Mouse (Mus musculus) natural killer cell, adult 2 months (primary cell): Measurements from ENCODE around the gene Cldn9.

Source experiments
- DNase-seq, 2 experiments: peaks; one replicate each; pipeline ENCODE4 v3.0.0; 2022; ENCODE audit warnings: low spot score in 2 of 2

The Cldn9 gene

DNA sequence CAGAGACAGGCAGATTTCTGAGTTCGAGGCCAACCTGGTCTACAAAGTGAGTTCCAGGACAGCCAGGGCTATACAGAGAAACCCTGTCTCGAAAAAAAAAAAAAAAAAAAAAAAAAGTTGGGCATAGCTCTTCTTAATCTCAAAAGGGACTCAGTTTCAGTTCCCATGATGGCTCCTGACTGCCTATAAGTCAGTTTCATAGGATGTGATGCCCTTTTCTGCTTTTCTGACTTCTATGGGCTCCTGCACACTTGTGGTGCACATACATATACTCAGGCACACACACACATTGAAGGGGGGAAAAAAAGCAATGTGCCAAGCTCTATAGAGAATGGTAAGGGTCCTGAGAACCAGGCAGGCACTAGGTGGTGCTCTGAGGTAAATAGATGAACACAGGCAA, 30.5 kb downstream of the Cldn9 start:
- no peak for DNase-seq

DNA sequence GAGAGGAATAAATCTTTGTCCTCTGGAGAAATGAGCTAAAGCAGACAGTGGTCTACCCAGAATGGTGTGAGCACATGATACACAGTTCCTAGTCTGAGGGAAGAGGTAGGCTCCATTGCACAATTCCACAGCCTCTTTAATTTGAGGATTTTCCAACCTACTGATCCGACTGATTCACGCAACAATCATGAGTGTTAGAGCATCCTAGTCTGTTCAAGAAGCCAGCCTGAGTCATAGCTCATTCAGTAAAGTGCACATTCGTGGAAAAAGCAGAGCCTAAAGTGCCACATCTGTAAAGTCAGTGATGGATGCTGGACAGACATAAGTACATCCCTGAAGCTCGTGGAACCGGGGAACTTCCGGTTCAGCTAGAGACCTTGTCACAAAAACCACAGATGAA, 32.5 kb downstream of the Cldn9 start:
- DNase-seq = no peak

DNA sequence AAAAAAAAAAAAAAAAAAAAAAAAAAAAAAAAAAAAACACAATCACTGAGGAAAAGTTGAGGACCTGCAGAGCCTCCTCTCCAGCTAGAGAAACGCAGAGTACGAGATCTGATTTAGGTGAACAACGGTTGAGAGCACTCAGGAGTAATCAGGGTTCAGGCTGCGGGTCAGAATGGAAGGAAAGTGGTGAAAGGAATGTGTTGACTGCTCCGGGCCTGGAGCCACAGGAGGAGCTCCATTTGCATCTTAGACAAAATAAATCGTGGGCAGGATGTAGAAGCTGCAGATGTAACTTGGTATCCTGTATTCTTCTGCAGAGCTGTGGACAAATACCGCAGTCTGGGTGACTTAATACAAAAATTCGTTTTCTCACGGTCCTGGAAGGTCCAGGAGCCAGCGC, 37.9 kb downstream of the Cldn9 start:
- DNase-seq = no peak

DNA sequence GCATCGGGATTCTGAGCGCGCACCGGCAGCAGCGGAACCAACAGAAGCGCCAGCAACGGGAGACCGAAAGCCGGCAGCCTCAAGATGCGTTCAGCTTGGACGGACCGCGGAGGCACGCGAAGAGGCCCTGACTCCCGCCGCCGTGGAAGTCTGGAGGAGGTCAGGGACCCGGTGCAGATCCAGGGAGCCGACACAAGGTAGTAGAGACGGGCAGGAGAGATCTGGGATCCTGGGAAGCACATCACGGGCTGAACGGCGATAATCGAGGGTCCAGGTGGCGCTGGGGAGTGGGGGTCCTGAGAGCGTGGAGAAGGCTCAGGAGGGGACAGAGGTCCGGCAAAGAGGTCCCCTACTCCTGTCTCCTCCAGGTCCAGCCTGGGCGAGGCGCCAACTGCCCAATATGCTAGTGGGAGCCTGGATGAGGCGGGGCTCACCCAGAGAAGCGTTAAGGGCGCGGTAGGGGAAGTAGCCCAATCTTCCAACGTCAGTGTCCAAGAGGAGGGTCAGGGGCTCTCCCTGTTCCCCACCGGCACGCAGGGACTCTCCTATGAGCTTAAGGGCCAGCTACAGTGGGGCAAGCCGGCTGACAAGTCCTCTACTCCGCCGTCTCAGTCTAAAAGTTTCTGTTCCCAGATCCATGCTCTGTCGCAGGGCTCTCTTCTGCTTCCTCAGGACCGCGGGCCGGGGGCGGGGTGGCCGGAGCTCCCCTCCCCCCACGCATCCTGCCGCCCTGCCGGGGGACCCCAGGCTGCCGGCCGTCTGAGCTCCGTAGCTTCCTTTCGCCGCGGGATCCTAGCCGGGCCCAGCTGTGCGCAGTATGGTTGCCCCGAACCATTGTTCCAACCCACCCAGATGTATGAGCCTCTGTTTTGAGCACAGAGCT, 39.0 kb downstream of the Cldn9 start, which contains the start of gene Mmp25:
Gene Mmp25, minus strand, starts transcription at position 665 of the 883 bp plus-strand sequence.
- DNase-seq = no peak
